Mouse (Mus musculus): Measurements from ENCODE around the gene Crk. TPM values are rescaled to one million over a fixed set of nuclear protein-coding genes. Genes with fewer than 3 reads are reported as not detected.

Gene Crk
- 100 to 1,000 TPM; 111 to 128 (median 120) TPM for total RNA-seq (2022)

DNA sequence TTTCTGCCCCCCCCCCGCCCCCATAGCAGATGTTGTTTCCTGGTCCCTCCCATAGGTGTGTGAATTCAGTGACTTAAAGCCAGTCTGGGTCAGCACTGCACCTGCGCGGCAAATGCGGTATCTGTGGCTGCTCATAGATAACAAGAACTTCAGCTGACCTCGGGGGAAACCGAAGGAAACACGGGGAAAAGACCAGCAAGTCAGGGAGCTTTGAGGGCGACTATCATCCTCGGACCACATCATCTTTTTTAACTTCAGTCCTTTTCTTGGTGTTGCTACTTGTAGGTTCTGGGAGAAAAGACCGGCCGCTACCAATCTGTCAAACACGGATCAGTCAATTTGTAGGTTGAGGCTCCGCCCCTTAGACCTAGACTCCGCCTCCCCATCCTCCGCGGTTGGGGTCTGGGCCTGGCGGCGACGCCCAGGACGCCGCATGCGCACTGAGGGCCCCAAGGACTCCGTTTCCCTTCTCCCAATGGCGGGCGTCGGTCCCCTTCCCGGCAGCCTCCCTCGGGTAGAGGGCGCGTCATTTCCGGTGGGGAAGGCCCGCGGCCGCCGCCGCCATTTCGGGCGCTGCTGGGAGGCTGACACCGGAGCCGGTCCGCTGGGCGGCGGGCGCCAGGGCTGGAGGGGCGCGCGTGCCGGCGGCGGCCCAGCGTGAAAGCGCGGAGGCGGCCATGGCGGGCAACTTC, at the start of gene Crk:
Gene Crk (plus strand): TSS at position 513 of the 692 bp plus-strand sequence.
- peak; percentile 95 for DNase-seq (ENCODE audit: low spot score in 2 of 2)

DNA sequence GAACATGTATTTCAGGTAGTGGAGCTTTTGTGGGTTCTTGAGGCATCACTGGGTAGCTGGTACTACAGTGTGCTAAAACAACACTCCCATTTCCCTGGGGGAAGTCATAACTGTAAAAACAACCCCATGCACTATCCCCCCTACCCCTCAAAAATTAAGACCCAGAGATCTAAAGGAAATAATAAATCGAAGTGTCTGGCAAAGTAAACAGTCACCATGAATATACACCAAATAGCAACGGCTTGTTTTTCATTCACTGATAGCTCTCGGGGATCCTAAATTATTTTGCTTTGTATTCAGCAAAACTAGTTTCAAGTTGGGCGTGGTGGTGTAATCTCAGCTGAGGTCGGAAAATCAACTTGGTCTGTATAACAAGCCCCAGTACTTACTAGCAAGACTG, 49.0 kb upstream of the Crk start:
- DNase-seq (ENCODE audit: low spot score in 2 of 2): no peak

DNA sequence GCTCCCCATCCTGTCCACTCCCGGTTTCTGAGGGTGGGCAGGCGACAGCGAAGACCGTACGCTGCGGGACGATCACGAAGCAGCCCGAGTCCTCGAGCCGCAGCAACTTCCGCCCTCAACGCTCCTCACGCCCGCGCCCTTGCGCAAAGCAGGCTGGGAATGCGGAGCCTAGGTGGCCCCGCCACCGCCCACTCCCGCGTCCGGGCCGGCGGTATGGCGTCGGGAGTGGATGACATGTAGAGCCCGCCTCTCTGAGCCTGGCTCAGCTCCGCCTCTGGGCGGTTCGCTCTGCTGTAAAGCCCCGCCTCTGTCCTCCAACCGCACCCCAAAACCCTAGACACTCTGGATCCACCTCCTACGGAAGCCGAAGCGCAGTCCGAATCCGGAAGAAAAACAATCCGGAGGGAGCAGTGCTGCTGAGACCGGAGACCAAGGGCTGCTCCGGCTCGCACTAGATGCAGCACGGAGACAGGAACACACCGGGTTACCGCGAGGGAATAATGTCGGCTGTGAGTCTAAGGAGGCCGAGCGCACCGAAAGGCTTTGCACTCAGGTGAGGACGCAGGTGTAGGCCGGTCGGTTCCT, 48.3 kb upstream of the Crk start, which contains the start of gene Inpp5k:
Gene Inpp5k (plus strand): TSS at position 344 of the 585 bp plus-strand sequence.
- peak; percentile 95 to 97 for DNase-seq (ENCODE audit: low spot score in 2 of 2)

DNA sequence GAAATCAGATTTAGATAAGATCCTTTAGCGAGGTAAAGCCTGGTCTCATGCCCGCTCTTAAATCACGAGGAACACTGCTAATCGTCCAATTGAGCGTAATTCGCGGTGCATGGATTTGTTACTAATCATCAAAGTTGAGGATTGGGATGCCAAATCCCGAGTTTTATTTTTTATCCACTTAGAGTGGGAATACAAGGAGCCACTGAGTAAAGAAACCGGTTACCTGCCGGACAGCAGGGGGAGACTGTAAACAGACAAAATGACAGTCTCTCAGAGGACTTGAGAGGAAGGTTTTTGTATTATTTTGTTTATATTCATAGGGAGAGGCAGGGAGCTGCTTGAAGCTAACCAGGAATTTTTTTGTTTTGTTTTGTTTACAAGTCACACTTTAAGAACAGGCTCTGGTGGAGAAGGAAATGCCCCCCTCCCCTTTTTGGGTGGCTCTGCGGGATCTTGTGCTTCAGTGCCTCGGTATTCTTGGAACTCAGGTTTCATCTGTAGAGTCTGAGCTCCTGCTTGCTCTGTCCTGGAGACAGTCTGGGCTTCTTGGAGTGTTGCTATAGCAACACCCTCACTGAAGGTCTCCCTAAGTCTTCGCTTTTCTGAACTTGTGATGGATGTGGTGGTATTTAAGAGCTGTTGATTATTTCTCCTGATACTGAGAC, 47.4 kb upstream of the Crk start:
- DNase-seq (ENCODE audit: low spot score in 2 of 2): no peak

DNA sequence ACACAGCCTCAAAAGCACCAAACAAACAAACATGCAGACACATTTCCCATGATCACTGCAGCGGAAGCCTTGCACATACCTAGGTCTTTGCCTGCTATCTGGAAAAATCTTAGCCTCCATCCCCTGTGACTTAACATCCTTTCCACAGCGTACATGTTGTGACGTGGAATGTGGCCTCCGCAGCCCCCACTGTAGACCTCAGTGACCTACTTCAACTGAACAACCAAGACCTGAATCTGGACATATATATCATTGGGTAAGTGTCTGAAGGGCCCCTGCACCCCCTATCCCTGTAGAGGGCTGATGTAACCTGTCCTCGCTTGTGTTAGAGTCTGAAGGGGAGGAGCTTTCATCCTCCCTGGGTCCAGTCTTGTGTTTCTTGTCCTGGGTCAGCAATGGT, 46.1 kb upstream of the Crk start:
- DNase-seq (ENCODE audit: low spot score in 2 of 2): no peak

DNA sequence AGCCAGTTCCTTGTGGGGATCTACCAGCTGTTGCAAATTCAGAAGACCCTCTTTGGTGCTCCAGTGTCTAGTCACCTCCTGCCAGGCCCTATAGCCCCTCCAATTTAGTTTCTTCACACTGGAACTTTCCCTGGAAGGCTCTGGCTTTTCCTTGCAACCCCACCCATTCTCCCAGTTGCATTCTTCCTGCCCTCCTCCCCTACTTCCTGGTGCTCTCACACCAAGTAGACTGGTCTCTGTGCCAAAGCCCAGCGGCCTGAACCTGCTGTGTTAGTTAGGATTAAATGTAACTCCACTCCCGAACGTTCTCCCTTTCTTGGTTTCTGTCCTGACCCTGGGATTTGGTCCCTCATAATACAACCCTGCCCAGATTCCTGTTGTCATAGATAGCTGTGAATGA, 44.3 kb upstream of the Crk start:
- DNase-seq (ENCODE audit: low spot score in 2 of 2): no peak

DNA sequence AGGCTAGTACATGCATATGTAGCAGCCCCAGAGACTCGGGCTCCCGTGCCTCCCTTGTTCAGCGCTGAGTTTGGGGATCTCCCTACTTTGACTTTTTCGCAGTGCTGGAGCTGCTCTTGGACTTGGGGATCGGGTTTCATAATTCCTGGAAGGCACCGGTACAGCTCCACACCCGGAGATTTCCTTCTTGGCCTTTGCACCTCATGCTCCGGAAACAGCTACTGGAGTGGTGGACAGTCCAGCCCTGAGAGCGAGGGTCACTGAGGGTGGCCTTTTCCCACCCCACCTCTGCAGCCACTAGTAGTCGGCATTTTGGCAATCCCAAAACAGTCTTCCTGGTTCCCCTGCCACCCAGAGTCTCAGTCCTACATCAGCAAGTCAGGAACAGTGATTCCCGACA, 43.7 kb upstream of the Crk start:
- no peak for DNase-seq (ENCODE audit: low spot score in 2 of 2)

DNA sequence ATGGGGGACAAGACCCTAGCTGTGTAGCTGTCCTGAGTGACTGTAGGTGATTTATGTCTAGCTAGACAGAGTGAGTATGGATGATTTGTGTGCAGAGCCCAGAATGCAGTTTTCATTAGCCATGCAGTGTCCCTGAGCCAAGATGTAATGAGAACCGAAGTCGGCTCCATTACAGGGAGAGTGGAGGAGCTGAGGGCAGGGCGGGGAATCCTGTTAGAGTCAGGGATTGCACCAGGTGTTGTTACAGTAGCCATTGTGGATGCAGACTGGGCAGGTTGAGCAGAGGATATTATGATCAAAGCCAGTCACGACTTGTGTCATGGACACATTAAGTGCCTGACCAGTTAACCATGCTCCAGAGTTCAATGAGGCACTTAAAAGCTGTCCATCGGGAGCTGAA, 35.7 kb upstream of the Crk start:
- no peak for DNase-seq (ENCODE audit: low spot score in 2 of 2)

DNA sequence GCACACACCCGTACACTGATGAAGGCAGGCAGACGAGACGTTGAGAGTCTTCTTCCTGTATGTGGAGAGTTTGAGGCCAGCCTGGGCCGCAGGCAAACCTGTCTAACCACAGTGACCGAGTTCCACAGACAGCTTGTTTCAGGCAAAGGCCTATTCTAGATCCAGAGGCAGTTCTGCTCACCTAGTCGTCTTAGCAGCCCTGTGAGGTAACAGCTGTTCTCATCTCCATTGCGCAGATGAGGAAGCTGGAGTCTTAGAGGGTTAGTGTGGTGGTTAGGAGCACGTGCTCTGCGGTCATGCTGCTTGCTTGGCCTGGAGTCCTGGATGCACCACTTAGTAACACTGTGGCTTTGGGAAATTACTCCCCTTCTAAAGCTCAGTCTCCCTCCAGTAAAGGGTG, 34.4 kb upstream of the Crk start:
- no peak for DNase-seq (ENCODE audit: low spot score in 2 of 2)

DNA sequence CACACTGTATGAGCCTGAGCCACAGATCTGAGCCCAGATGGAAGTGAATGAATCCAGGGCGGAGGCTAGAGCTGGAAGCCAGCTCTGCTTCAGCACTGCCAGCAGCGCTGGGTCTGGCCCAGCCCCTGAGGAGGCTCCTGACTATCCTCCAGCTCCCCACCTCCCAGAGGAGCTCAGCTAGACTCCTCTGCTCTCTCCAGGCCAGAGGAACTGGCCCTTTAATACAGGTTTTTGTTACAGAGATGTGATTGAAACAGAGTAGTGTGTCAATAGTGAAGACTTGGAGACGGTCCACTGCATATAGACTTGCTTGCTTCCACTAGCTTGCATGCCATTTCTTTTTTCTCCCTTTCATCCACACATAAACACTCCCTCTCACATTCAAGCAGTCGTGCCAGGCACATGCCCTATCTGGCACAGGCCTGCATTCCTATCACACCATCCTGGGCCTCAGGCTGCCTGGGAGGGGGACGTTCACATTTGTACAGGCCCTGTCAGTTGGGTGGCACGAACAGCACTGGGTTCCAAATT, 31.3 kb upstream of the Crk start:
- DNase-seq (ENCODE audit: low spot score in 2 of 2): peak; percentile 63 to 68

DNA sequence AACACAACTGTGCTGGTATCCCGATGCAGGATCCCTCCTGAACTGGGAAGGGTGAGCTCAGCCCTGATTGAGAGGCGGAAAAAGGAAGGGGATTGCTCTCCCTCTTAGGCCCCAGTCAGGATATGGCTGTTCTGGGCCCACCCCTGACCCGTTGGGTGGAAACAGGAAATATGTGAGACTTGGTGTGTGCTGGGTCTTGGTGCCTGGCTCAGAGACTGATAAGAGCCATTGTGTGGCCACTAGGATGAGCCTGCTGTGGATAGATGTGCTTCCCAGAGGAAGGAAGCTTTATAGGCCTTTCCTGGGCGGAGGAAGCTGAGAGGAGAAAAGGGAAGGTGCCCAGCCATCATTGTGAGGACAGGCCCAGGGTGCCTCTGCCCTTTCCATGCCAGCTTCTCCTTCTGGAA, 29.9 kb upstream of the Crk start:
- no peak for DNase-seq (ENCODE audit: low spot score in 2 of 2)

DNA sequence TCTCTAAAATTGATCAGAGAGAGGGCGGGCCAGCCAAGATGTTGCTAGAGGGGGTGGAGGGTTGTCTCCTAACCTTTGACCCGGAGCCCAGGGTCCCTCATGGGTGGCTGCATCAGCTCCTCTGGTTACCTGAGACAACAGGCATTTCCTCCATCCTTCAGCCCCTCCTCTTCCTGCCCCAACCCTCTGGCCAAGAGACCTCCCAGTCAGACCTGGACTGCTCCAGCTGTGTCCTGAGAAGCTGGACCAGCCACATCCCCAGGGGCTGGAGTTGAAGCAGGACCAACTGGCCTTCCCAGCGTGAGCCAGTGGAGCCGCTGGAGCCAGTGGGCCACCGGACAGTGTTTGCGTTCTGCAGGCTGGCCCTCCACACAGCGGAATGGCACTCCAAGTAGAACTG, 28.7 kb upstream of the Crk start, which contains the start of gene Myo1c:
Gene Myo1c (plus strand): TSS at position 194 of the 400 bp plus-strand sequence.
- DNase-seq (ENCODE audit: low spot score in 2 of 2): no peak

DNA sequence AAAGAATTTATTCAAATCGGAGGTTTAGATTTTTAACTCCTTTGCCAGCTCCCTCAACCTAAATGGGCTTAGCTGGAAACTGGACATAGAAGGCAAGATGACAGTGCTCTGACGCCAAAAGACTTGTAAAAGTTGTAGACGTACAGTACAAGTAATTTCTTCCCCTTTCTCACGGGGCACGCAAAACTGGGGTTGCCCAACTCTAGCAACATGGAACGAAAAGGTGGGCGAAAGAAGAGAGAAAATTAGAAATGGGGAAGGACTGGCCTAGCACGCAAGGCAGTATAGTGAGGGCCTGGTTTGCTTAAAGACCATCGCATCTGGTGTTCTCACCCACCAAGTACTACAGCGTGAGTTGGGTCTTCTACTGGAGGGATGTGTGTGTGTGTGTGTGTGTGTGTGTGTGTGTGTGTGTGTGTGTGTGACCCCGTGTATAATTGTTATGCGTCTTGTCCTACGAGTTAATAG, 28.1 kb upstream of the Crk start:
- DNase-seq (ENCODE audit: low spot score in 2 of 2): no peak

DNA sequence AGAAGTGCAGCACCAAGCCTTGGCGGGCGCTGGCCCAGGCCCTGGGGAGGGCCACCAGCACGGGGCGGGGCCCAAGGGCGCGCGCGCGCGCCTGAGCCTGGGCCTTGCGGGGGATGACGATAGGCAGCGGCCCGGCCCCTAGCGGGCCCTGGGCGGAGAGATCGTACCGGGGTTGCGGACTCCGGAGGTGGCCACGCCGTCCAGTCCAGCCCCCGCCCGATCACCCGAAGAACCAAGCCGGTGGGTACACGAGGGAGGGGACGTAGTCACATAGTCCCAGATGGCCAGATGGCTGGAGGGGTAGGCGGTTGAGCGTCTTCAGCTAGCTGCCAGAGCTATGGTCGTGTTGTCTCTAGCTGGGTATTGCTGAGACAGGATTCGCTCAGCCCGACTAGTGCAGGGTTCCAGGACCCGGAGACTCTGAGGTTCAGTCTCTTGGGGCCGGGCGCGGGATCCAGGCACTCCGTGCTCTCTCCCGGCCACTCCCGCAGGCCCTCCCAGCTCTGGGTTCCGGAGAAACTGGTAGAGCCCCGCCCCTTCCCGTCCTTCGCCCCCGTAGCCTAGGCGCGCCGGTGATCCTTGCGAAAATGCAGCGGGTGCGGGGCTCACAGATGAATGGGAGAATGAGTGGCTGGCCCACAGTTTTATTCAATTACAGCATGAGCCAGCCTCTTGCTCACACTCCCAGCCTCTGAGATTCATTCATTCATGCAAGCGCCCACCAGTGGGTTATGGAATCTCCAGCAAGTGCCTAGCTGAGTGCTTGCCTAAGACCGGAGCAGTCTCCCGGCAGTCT, 27.4 kb upstream of the Crk start:
- peak; percentile 62 to 65 for DNase-seq (ENCODE audit: low spot score in 2 of 2)

DNA sequence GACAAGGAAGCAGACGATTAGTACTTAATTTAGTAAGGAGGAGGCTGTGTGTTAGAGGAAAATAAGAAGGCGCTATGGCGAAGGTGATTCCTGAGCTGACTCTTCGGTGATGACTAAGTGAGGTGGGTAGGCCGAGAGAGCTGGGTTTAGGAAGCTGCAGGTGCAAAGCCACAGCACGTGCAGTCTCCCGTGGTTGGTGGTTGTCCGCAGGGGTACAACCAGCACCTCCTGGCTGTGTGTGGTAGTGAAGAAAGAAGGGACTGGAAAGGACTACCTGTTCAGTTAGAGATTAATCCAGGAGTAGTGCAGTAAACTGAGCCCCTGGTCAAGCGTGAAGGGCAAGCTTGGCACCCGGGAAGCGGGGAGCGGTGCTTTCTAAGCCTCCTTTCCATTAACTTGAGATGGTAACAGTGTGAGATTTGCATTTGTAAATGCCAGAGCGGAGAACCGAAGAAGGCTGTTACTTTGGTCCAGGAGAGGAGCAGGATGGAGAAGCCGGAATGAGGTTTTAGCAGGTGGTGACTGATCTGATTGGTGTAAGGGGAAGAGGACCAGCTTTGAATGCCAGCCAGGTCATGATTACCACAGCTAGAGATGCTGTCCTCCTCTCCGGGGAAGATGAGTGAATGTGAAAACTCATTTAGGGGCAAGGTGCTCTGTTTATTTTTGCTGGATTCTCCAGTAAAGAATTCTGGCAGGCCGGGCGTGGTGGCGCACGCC, 26.7 kb upstream of the Crk start:
- DNase-seq (ENCODE audit: low spot score in 2 of 2): peak in 1 of 2 experiments; percentile 32

DNA sequence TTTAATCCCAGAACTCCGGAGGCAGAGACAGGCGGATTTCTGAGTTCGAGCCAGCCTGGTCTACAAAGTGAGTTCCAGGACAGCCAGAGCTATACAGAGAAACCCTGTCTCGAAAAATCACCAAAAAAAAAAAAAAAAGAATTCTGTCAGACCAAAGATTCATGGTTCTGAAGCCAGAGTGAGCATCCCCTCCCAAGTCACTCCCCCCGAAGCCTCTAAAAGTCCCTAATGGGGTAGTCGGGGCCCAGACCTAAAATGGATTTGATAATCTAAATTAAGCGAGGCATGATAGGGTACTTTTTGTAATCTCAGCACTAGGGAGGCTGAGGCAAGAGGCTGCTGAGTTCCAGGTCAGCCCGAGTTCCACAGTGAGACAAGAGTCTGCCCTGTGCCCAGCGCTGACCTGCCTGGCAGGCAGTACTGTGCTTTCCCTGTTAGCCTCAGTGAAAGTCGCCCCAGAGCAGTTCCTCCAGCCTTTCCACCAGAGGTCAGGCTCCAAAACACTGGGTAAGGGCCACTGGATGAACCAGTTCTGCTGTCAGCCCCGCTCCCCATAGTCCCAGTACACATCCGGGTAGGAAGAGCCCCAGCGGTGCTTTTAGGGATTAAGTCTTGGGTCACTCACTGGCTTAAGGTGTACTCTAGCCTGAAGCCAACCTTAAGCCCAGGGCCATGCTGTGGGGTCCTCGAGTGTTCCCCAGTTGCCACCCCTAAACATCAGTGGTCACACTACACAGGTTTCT, 25.9 kb upstream of the Crk start:
- no peak for DNase-seq (ENCODE audit: low spot score in 2 of 2)

DNA sequence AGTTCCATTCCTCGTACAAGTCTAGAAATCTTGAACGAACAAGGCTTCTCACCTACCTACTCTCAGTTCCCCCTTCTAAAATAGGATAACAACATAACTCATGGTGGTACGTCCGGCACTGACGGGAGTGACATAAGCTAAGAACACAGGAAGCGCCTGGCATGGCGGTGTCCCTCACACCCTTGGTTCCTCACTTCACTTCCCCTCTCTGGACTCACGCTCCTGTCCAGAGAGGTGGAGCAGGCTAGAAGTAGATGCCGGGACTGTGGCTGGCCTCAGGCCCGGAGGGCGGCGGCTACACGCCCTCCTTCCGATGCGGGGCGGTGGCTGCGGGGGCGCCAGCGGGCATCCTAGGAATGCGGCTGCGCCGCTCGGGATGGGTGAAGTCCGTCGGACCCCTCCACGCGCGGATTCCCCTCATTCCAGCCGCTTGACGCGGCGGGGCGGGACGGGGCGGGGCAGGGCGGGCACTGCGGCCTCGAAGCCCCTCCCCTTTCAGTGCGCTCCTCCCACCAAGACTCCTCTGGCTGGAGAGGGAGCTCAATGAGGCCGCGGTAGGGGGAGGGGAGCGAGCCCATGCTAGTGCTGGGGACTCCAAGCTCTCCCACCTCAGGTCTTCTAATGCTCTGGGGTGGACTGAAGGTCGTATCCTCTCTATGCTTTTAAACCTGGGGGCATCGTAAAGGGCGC, 25.1 kb upstream of the Crk start:
- no peak for DNase-seq (ENCODE audit: low spot score in 2 of 2)

DNA sequence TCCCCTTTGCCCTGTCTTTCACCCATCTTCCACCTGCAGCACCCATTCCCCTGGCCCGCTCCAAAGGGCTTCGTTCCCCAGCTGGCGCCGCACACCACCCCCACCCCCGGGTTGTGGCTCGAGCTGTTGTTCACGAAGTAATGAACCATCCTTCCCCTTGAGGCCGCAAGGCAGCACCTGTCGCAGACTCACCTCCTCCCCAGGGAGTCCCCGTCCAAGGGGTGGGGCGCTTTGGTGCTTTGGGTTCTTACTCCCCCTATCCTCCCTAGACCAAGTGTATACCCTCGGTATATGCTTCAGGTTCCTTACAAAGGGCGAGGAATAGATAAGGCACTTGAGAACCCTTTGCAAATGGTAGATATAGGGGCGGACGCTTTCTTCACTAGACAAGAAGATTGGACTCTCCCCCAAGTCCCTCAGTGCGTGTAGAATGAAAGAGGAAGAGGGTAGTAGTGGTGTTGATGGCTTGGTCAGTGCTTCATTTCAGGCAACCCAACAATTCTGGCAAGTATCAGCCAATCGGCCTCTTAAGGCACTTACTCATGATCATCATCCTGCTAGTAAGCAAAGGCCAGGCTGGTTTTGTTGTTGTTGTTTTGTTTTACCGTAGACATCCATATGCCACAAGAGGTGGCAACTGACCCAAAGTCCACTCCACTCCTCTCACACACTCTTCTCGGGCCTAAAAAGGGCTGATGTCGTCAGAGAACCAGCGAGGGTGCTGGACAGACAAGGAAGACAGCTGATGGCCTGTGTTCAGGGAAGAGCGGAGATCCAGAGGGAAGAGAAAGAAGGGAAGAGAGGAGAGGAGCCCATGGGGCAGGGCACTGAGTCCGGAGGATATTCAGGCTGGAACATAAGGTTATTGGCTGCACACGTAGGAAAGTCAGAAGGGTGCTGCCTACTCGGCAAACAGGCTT, 24.3 kb upstream of the Crk start:
- DNase-seq (ENCODE audit: low spot score in 2 of 2): no peak

Data from layer of hippocampus, adult 8-10 months (tissue).